Mouse (Mus musculus): Measurements from ENCODE around the gene Lmo3. TPM values are rescaled to one million over a fixed set of nuclear protein-coding genes. Genes with fewer than 3 reads are reported as not detected.

Lmo3 gene
- polyA plus RNA-seq, 1 experiment = 0.56 TPM

DNA sequence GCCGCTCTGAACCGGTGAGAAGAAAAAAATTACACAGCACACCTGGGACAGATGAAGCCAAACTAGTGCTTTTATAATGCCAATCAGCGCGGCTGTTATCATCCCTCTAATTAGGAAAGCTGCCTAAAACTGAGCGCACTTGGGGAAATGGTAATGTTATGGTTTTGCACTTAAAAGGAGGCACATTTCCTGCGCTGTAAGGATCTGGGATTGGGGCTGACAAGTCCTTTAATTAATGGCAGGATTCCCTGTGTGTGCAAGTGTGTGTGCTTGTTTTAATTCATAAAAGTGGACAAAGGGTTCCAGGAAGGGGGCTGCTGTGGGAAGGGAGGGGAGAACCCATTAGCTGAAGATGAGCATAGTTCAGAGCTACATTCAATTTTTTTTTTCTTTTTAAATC, 154.4 kb downstream of the Lmo3 start:
- no peak overlapping the region for H3K4me3 ChIP-seq (ENCODE audit: insufficient read depth, low read length)
- no peak overlapping the region for H3K27ac ChIP-seq (ENCODE audit: insufficient read depth, low read length)

DNA sequence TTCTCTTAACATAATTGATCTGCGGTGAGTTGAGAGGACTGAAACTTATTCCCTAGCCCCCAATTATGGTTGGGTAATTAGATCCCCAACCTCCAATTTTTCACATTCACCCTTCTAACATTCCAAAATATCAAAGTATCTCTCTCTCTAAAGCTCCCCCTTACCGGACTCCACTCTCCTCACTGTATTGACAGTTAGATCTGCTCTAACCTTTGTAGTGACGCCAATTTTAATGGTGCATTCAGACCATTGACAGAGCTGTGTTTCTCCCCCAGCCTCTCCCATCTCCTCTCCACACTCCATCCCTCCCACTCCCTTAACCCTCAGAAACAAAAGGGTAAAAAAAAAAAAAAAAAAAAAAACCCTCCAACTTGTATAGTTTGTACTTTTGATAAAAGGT, 154.9 kb downstream of the Lmo3 start:
- H3K4me1 ChIP-seq (ENCODE audit: control insufficient read depth, insufficient read depth, low read length) = no peaks in the 10 kb centered on the region
- H3K27ac ChIP-seq (ENCODE audit: insufficient read depth, low read length) = no peak overlapping the region
- TF ChIP-seq CTCF (IDR thresholded peaks at IDR 0.05; ENCODE audit: borderline replicate concordance, insufficient read depth, low read length) (no peak), POLR2A (IDR thresholded peaks at IDR 0.05; ENCODE audit: low read depth, low read length) (no peak)
- H3K4me3 ChIP-seq (ENCODE audit: insufficient read depth, low read length) = no peak overlapping the region

More for the DNA sequence above, 154.4 kb downstream of the Lmo3 start:
- TF ChIP-seq CTCF (IDR thresholded peaks at IDR 0.05; ENCODE audit: borderline replicate concordance, insufficient read depth, low read length) = no peak
- TF ChIP-seq POLR2A (IDR thresholded peaks at IDR 0.05; ENCODE audit: low read depth, low read length) = no peak
- H3K4me1 ChIP-seq (ENCODE audit: control insufficient read depth, insufficient read depth, low read length) = no peaks in the 10 kb centered on the region

DNA sequence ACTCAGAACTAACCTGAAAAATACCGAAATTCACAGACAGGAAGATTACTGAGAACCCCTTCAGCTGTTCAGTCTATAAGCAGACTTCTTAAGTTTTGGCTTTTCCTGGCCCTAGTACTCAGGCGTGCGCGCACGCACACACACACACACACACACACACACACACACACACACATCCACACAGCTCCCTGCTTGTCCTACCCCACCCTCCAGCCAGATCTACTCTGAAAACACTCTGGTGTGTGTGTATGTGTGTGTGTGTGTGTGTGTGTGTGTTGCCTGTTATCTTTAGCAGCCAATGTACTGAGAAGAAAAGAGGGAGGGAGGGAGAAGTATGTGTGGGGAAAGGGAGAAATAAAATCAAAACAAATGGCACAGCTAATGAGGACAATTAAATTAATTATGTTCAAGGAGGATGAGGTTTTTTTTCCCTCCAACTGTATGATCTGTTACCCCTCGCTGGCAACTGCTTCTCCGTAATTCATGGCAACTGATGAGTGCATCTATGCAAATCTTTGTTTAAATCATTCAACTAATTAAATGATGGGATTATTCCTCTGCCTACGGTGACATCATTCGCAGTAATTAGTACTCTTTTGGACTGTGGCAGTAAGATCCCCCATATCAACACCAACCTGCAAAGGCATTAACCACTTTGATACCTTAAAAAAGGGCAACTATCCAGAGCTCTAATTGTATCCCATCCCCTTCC, 157.1 kb downstream of the Lmo3 start:
- no peak for TF ChIP-seq CTCF (IDR thresholded peaks at IDR 0.05; ENCODE audit: borderline replicate concordance, insufficient read depth, low read length)
- no peak for TF ChIP-seq POLR2A (IDR thresholded peaks at IDR 0.05; ENCODE audit: low read depth, low read length)
- Histone ChIP-seq H3K4me3 (ENCODE audit: insufficient read depth, low read length) (no peak overlapping the region), H3K27ac (ENCODE audit: insufficient read depth, low read length) (no peak overlapping the region), H3K4me1 (ENCODE audit: control insufficient read depth, insufficient read depth, low read length) (no peaks in the 10 kb centered on the region)

DNA sequence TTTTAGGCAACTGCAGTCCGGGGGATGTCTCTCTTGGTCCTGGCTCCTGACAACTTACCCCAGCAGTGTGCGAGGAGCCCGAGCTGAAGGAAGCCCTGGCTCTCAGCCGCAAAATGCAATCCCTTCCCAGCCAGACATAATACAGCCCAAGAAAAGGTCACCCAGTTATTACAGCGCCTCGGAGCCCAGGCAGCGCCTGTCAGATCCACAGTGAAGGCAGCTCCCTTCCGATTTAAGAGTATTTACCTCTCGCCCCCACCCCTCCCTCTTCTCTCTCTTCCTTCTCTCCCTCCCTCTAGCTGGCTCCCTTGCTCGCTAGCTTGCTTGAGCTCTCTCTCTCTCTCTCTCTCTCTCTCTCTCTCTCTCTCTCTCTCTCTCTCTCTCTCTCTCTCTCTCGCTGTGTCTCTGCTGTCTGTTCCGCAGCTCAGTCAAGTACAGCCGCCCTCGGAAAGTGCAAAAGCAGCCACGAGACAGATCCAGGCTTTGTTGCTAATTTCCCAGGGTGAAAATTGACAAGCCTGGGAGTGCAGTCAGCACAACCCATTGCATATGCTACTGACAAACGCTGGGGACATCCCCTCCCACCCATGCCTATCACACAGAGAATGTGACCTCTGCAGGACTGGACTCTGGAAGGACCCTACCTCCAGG, 159.0 kb downstream of the Lmo3 start:
- peak overlapping the region; percentile 33; the same call in 1 of the 2 replicates for H3K4me3 ChIP-seq (ENCODE audit: insufficient read depth, low read length)
- no peaks in the 10 kb centered on the region for H3K4me1 ChIP-seq (ENCODE audit: control insufficient read depth, insufficient read depth, low read length)
- TF ChIP-seq POLR2A (IDR thresholded peaks at IDR 0.05; ENCODE audit: low read depth, low read length) (no peak), CTCF (IDR thresholded peaks at IDR 0.05; ENCODE audit: borderline replicate concordance, insufficient read depth, low read length) (no peak)
- no peak overlapping the region for H3K27ac ChIP-seq (ENCODE audit: insufficient read depth, low read length)

DNA sequence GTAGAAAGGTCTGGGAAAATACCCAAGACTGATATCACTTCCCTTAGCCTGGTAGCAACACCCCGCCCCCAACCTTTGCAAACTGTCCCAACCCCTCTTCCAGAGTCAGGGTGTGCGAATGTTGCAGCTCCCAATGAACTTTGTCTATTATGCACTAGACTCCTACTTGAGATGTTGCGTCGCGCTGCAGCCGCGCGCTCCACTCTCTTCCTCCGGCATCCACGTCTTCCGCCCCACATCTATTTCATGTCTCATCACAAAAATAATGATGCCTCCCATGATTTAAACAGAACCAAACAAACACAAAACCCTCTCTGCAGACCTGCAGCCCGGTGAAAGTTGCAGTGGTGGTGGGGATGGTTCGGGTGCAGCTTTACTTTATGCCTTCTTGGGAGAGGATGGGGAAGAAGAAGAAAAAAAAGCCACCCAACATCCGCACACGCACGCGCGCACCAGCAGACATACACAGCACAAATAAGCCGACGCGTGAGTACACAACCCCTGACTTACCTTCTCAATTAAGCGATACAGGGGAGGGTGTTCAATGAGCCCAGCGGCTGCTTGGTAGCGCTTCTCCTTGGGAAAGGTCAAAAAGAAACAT, 159.7 kb downstream of the Lmo3 start:
- TF ChIP-seq POLR2A (IDR thresholded peaks at IDR 0.05; ENCODE audit: low read depth, low read length) (no peak), CTCF (IDR thresholded peaks at IDR 0.05; ENCODE audit: borderline replicate concordance, insufficient read depth, low read length) (no peak)
- Histone ChIP-seq H3K27ac (ENCODE audit: insufficient read depth, low read length) (no peak overlapping the region), H3K4me1 (ENCODE audit: control insufficient read depth, insufficient read depth, low read length) (no peaks in the 10 kb centered on the region), H3K4me3 (ENCODE audit: insufficient read depth, low read length) (peak overlapping the region; percentile 33)

DNA sequence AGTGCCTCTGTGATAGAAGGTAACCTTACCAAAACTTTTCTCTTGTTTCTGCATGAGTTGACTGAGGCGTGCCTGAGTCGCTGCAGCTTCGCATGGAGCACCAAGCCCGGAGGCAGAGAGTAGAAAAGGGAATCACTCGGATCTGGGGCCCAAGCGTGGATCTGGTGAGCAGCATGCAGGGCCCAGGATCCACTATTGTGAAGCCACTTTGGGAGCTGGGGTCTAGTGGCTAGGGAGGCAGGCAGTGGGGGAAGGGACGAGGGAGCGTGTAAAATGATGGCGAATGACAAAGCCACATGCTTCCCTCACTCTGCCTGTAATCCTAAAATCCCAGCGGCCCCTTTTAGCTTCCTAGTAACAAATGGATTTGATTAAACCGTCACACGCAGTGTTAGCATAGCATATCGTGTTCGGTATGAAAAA, 160.6 kb downstream of the Lmo3 start:
- TF ChIP-seq CTCF (IDR thresholded peaks at IDR 0.05; ENCODE audit: borderline replicate concordance, insufficient read depth, low read length) (no peak), POLR2A (IDR thresholded peaks at IDR 0.05; ENCODE audit: low read depth, low read length) (no peak)
- Histone ChIP-seq H3K27ac (ENCODE audit: insufficient read depth, low read length) (no peak overlapping the region), H3K4me1 (ENCODE audit: control insufficient read depth, insufficient read depth, low read length) (no peaks in the 10 kb centered on the region), H3K4me3 (ENCODE audit: insufficient read depth, low read length) (no peak overlapping the region)

DNA sequence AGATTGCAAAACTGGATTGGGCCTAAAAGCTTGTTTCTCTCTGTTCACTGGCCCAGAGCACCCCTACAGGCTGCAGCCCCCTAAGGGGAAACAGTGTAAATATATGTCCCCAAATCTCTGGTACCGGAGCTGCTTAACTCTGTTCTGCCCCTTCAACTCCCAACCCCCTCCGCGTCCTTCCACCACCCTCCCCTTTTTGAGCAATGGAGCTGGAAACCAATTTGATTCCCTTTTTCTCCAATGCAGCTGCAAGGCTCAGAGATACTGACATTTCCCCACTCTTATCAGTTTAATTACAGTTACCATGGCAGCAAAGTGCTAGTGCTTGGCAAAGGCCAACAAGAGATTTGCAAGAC, 161.3 kb downstream of the Lmo3 start:
- Histone ChIP-seq H3K4me3 (ENCODE audit: insufficient read depth, low read length) (no peak overlapping the region), H3K27ac (ENCODE audit: insufficient read depth, low read length) (no peak overlapping the region), H3K4me1 (ENCODE audit: control insufficient read depth, insufficient read depth, low read length) (no peaks in the 10 kb centered on the region)
- TF ChIP-seq POLR2A (IDR thresholded peaks at IDR 0.05; ENCODE audit: low read depth, low read length) = no peak
- no peak for TF ChIP-seq CTCF (IDR thresholded peaks at IDR 0.05; ENCODE audit: borderline replicate concordance, insufficient read depth, low read length)

DNA sequence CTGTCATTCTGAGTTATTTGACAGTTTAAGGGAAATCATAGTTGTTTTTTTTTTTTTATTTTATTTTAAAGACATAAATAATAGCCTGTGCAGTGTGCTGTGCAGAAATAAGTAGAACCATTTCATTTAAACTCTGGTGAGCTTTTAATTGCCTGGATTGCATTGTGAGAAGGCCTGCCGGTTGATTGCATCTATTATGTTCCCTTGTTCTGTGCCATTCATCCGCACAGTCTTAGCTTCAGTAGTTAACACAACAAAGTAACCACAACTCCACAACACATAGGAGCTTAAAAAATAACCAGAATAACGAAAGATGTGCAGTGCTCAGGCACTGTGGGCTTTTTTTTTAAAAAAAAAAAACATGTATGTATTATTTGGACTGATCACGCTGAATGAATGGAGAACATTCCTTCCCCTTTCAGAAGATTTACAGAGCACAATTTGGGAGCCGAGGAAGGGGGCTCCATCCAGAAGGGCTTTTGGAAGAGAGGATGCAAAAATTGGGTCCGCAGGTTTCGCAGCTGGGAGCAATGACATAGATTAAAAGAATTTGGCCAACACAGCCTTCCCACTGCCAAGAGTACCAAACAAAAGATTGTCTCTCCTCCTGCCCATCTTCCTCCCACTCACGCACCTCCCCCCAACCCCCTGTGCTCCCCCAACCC, 161.8 kb downstream of the Lmo3 start:
- no peaks in the 10 kb centered on the region for H3K4me1 ChIP-seq (ENCODE audit: control insufficient read depth, insufficient read depth, low read length)
- no peak overlapping the region for H3K27ac ChIP-seq (ENCODE audit: insufficient read depth, low read length)
- TF ChIP-seq POLR2A (IDR thresholded peaks at IDR 0.05; ENCODE audit: low read depth, low read length) (no peak), CTCF (IDR thresholded peaks at IDR 0.05; ENCODE audit: borderline replicate concordance, insufficient read depth, low read length) (no peak)
- H3K4me3 ChIP-seq (ENCODE audit: insufficient read depth, low read length) = no peak overlapping the region

DNA sequence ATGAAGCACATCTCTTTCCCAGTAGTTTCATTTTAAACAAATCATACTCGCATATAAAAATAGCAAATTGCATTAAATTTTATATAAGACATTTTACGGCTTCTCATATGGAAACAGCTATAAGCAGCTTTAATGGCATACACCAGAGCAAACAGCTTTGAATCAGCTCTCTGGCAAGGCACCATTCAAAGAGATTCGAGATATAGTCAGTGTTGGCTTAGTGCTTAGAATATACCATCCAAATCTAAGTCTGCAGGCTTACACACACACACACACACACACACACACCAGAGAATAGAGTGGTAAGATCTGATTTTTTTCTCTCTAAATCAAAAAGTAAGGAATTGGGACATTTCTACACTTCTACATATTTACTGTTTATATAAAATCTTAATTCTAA, 169.7 kb downstream of the Lmo3 start:
- no peak for TF ChIP-seq CTCF (IDR thresholded peaks at IDR 0.05; ENCODE audit: borderline replicate concordance, insufficient read depth, low read length)
- TF ChIP-seq POLR2A (IDR thresholded peaks at IDR 0.05; ENCODE audit: low read depth, low read length) = no peak
- Histone ChIP-seq H3K4me1 (ENCODE audit: control insufficient read depth, insufficient read depth, low read length) (no peaks in the 10 kb centered on the region), H3K4me3 (ENCODE audit: insufficient read depth, low read length) (no peak overlapping the region), H3K27ac (ENCODE audit: insufficient read depth, low read length) (no peak overlapping the region)
